Mouse (Mus musculus) stomach, embryonic 16.5 days (tissue): Measurements from ENCODE around the gene Gm11549. TPM values are rescaled to one million over a fixed set of nuclear protein-coding genes. Genes with fewer than 3 reads are reported as not detected.

Experiments used
- ATAC-seq: fragments of 200-750 bp; cut with Nextera tagmentation; 2 replicates; pipeline ENCODE4 v1.8.0; 2017; ENCODE audit warnings: moderate number of reproducible peaks, moderate TSS enrichment; ENCODE audit not compliant: insufficient read depth, low FRiP score
- H3K27ac ChIP-seq: fragments of 300-500 bp; sonication (generic); 2 replicates; pipeline ENCODE4 v1.5.1; 2014; ENCODE audit warnings: low read length
- H3K27me3 ChIP-seq: fragments of 300-500 bp; sonication (generic); 2 replicates; pipeline ENCODE4 v1.6.1; 2014; ENCODE audit warnings: low read length, control low read depth, mixed read lengths; ENCODE audit not compliant: control insufficient read depth, insufficient read depth
- H3K36me3 ChIP-seq: fragments of 300-500 bp; sonication (generic); 2 replicates; pipeline ENCODE4 v1.6.1; 2014; ENCODE audit warnings: low read length; ENCODE audit not compliant: control insufficient read depth, insufficient read depth
- H3K4me1 ChIP-seq: fragments of 300-500 bp; sonication (generic); 2 replicates; pipeline ENCODE4 v1.6.1; 2014; ENCODE audit warnings: low read length, control low read depth, mixed read lengths; ENCODE audit not compliant: control insufficient read depth, insufficient read depth
- H3K4me2 ChIP-seq: fragments of 300-500 bp; sonication (generic); 2 replicates; pipeline ENCODE4 v1.6.1; 2014; ENCODE audit warnings: low read depth, low read length, mixed read lengths
- H3K4me3 ChIP-seq: fragments of 300-500 bp; sonication (generic); replicated peaks from 2 replicates; pipeline ENCODE4 v1.5.1; 2014; ENCODE audit warnings: mild to moderate bottlenecking, low read length
- H3K9ac ChIP-seq: fragments of 300-500 bp; sonication (generic); 2 replicates; pipeline ENCODE4 v1.6.1; 2014; ENCODE audit warnings: low read length
- H3K9me3 ChIP-seq: fragments of 300-500 bp; sonication (generic); replicated peaks from 2 replicates; pipeline ENCODE4 v1.6.1; 2016; ENCODE audit warnings: low read length, control low read depth; ENCODE audit not compliant: control insufficient read depth
- WGBS: fragments of 180-500 bp; shearing (Covaris S2); extraction: QIAGEN DNeasy Blood & Tissue Kit; methylation state at CpG from one replicate; pipeline ENCODE4 v1.1.7; 2014; 5-methylcytosine and 5-hydroxymethylcytosine counted together
- microRNA-seq: library from miRNA; unstranded; fragments of <30 nt; microRNA quantifications from one replicate; pipeline ENCODE4, GENCODE M21; 2016
- polyA plus RNA-seq: library from polyadenylated mRNA; unstranded; fragments of >200 nt; fragmentation: Nextera tagmentation; extraction: Ambion mirVana; gene quantifications from 2 replicates; pipeline ENCODE4 v1.2.1, GENCODE M21; 2015

Gm11549 gene
- polyA plus RNA-seq, 1 experiment from 2014 or later = 0.13 TPM

GRCm38 (mm10) chr3:36467632-36468031 is 54.0 kb downstream of the Gm11549 start:
- WGBS = 78% methylated on average over 7 of the region's 7 CpGs
- 0 out of 2 replicates have a peak, but pooled peaks have one; percentile 67 for ATAC-seq
- H3K27ac ChIP-seq = no peak overlapping the region
- H3K36me3 ChIP-seq = peaks cover 8% of the 10 kb centered on the region; the same call in 1 of the 2 replicates
- H3K27me3 ChIP-seq = no peaks in the 10 kb centered on the region
- H3K4me2 ChIP-seq = no peak overlapping the region
- no peaks in the 10 kb centered on the region for H3K9me3 ChIP-seq
- H3K9ac ChIP-seq = no peak overlapping the region
- H3K4me1 ChIP-seq = peaks cover 8% of the 10 kb centered on the region; the same call in 1 of the 2 replicates
- H3K4me3 ChIP-seq = no peak overlapping the region

- H3K36me3 ChIP-seq = peaks cover 8% of the 10 kb centered on the region; the same call in 1 of the 2 replicates
- WGBS = 50% methylated on average over 7 of the region's 7 CpGs
- H3K27ac ChIP-seq = no peak overlapping the region
- no peaks in the 10 kb centered on the region for H3K27me3 ChIP-seq
- 0 out of 2 replicates have a peak, but pooled peaks cover 3% of the 10 kb centered on the region for H3K4me1 ChIP-seq
- H3K4me3 ChIP-seq = no peak overlapping the region
- no peak overlapping the region for H3K4me2 ChIP-seq
- H3K9ac ChIP-seq = no peak overlapping the region
- H3K9me3 ChIP-seq = no peaks in the 10 kb centered on the region
- no peak for ATAC-seq
These were observed 56.1 kb downstream of the Gm11549 start for GRCm38 (mm10) chr3:36465538-36465937.

Small RNA genes within 50 kb of the gene (microRNA-seq; reads per million reads assigned to microRNA genes)
- gene Mir7009 = not detected

Other genes with a start within 250 kb of the Gm11549 start
- gene Anxa5, start 45.9 kb downstream of the Gm11549 start, polyA plus RNA-seq = 323 and 376 TPM in 2 replicates
- gene 1810062G17Rik, start 45.9 kb downstream of the Gm11549 start, polyA plus RNA-seq = 1.4 and 2.8 TPM in 2 replicates
- 49.9 and 50.4 TPM in 2 replicates for gene Exosc9, start 30.8 kb upstream of the Gm11549 start, polyA plus RNA-seq
- 146 and 152 TPM in 2 replicates for gene Ccna2, start 50.3 kb upstream of the Gm11549 start, polyA plus RNA-seq
- gene Bbs7, start 91.7 kb upstream of the Gm11549 start, polyA plus RNA-seq = 11.3 and 14.3 TPM in 2 replicates
- gene Trpc3, start 168.4 kb upstream of the Gm11549 start, polyA plus RNA-seq = 3.0 and 4.4 TPM in 2 replicates